Mouse (Mus musculus) myocyte (in vitro differentiated cells): ENCODE measurements around the gene A630023A22Rik.

ENCODE experiments used
- CEBPB ChIP-seq: IDR thresholded peaks from 2 replicates; pipeline ENCODE4 v1.6.1; 2011; ENCODE audit warnings: mild to moderate bottlenecking, moderate library complexity; ENCODE audit not compliant: poor library complexity, insufficient read depth, severe bottlenecking
- MYOG ChIP-seq, 3 experiments: IDR thresholded peaks; one replicate each; pipeline ENCODE4 v1.6.1; 2011; ENCODE audit warnings: control low read depth in 2 of 3, low read depth in 2 of 3, mild to moderate bottlenecking in 2 of 3; ENCODE audit not compliant: insufficient read length in 2 of 3, control insufficient read depth in 1 of 3, insufficient read depth in 1 of 3
- POLR2A ChIP-seq: IDR thresholded peaks from one replicate; pipeline ENCODE4 v1.6.1; 2011; ENCODE audit warnings: low read depth, mild to moderate bottlenecking, control low read depth, moderate library complexity; ENCODE audit not compliant: insufficient read length
- POLR2AphosphoS2 ChIP-seq: IDR thresholded peaks from one replicate; pipeline ENCODE4 v1.6.1; 2011; ENCODE audit warnings: low read depth, control low read depth; ENCODE audit not compliant: insufficient read length
- REST ChIP-seq: IDR thresholded peaks from one replicate; pipeline ENCODE4 v1.6.1; 2011; ENCODE audit warnings: mild to moderate bottlenecking, control low read depth, moderate library complexity; ENCODE audit not compliant: insufficient read depth, insufficient read length
- TCF12 ChIP-seq: IDR thresholded peaks from one replicate; pipeline ENCODE4 v1.6.1; 2011; ENCODE audit warnings: mild to moderate bottlenecking, control low read depth; ENCODE audit not compliant: poor library complexity, insufficient read depth, severe bottlenecking

- no peak for TF ChIP-seq POLR2A
- no peak for TF ChIP-seq REST
- TF ChIP-seq CEBPB, result no peak
- no peak for TF ChIP-seq MYOG (IDR thresholded peaks at IDR 0.05; ENCODE audit: control insufficient read depth in 1 of 3, insufficient read depth in 1 of 3, insufficient read length in 2 of 3, low read depth in 2 of 3)
- no peak for TF ChIP-seq TCF12
- TF ChIP-seq POLR2AphosphoS2, result no peak
Observed at GRCm38 (mm10) chr14:34052516-34052915, 50.0 kb downstream of the A630023A22Rik start, which contains the start of gene Antxrl.
